Mouse (Mus musculus) erythroid progenitor cell, adult 5-6 weeks (primary cell): ENCODE results near the gene Morn5. TPM values are rescaled to one million over a fixed set of nuclear protein-coding genes. Genes with fewer than 3 reads are reported as not detected.

Experiments used
- ATAC-seq: replicated peaks from 2 replicates; pipeline ENCODE4 v1.8.0; 2016; ENCODE audit warnings: moderate number of reproducible peaks, mild to moderate bottlenecking, moderate TSS enrichment, inconsistent platforms; ENCODE audit not compliant: poor library complexity, low FRiP score, severe bottlenecking
- total RNA-seq, 2 experiments: library from RNA; stranded (forward) in 1 of 2; stranded (reverse) in 1 of 2; fragments of 150-400 nt in 1 of 2; fragments of 186-747, 209-891 nt in 1 of 2; gene quantifications; 2 replicates each; pipeline versions ENCODE4 v1.2.3 to v1.2.4; 2015 to 2017; ENCODE audit warnings: low replicate concordance in 2 of 2

The Morn5 gene
- total RNA-seq, 2 experiments from 2014 or later = not detected

DNA sequence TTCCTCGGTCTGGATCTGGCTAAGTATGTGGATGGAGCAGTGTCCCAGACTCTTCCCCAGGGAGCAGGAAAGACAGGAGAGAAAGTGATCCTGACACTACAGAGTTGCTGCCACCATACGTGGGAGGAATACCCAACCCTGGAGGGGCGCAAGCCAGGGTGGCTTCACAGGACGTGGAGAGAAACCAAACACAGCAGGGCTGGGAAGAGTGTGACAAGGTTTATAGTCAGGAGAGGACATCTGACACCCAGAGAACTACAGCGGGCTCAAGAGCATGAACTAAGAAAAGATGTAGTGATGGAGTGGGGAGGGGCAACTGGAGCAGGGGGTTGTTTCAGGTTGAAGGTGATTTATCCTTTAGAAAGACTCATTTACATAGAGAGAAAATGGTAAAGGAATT is 12.2 kb downstream of the Morn5 start:
- no peak for ATAC-seq

DNA sequence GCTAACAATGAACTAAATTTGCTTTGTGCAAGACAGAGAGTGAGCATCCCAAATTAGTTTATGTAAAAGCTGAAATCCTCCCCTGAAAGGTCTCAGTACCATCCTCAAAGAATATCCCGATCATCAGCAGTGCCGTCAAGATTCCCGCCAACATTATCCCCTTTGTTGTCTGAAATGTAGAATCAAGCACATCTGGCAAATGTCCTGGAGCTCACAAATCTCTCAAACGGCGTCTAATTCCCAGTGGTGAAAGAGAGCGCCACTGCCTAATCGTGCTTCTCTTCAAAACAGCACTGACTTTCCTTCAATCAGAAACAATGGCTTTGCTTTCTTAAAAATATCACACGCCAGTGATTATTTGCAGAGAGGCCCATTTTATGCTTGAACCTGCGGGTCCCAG is 17.9 kb downstream of the Morn5 start:
- ATAC-seq = no peak

DNA sequence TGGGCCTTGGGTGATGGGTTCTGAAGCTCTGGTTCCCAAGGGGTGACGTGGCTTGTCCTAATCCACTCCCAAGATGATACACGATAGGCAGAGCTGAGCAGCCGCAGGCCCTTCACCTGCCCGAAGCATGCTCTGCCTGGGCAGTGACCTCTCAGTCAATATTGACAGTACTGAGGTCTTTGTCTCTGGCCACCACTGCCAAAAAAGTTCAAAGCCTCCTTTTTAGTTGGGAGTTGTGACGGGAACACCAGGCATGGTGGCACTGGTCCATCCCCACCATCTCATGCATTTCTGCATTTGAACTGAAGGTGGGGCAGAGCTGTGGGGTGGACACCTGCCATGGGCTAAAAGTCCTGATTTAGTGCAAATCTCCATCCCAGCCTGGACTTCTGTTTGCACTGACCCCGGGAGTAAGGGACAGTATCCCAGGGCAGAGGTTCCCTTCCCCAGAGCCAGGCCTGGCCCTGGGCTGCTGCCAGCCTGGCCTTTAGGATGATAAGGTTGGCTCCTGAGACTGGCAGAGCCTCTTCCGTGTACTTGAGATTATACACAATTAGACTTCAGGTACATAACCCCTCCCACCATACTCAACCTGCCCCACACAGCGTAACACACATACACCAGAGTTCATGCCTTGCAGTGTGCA is 22.5 kb downstream of the Morn5 start:
- no peak for ATAC-seq

DNA sequence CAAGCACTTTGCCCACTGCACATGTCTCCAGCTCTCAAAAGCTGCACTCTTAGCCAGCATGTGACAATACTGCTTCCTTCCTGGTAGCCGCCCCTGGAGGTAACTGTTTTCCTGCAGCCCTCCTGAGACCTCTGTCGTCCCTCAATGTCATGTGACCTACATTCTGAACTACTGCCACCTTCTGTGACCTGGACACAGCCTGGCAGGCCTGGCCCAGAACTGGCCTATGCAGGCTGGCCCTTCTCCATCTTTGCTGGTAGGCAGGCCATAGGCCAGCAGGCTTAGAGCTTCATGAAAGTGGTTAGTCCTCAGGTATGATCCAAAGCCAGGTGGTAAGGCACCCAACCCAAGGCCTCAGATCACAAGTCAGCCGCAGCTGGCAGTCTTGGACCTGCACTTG is 24.5 kb downstream of the Morn5 start:
- no peak for ATAC-seq

DNA sequence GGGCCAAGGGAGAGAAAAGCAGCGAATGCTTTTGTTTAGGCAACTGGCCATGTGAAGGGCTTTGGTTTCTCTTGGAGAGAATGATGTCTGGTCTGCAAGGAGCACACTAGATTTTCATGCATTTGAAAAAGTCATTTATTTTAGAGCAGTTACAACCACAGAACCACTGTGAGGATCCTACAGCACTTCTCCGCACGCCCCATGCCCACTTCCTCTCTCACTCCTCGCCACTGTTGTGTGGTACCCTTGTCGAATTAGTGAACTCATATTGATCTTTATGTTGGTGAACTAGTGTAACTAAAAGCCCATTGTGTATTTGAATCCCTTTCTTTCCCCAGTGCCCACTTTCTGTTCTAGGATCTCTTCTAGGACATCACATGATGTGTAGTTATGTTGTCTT is 26.0 kb downstream of the Morn5 start:
- ATAC-seq = no peak

DNA sequence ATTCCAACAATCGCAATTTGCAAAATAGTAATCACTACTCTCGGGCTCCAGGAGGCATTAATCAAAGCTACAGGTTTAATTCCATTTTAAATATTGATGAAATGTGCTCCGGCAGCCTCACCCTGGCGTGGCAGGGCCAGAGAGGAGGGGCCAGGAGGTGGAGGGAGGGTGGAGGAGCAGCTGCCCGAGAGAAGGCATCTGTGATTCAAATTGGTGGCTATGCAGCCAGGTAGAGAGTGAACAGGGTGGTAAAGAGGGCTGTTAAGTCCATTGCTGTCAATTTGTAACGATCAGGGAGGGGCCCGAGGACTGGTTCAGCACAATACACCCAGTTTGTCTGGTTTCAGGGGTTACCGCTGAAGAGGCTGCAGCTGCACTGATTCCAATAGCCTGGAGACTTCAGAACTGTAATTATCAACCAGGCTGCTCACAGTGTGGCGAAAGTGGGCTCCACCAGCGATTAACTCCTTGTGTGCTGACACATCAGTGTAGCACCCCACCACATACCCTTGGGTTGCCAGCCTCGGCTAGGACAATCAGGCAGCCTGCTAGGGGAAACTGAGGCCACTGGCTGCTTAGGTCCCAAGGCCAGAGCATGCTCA is 28.0 kb downstream of the Morn5 start:
- ATAC-seq = no peak

DNA sequence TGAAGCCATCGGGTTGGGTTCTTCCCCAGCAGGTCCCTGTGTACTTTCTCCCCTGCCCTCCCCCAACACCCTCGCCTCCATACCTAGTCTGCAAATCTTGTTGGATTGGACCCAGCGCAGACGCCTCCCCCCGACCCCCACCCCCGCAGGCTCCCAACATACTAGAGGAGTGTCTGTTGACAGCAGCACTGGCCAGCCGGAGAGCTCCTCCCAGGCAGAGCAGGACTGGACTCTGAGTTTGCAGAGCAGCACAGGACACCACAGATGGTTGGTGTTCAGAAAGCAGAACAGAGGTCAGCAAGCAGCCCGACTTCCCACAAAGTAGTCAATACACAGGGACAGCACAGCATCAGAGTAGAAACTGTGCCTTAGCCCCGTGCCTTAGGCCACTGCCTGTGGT is 32.2 kb downstream of the Morn5 start:
- no peak for ATAC-seq

DNA sequence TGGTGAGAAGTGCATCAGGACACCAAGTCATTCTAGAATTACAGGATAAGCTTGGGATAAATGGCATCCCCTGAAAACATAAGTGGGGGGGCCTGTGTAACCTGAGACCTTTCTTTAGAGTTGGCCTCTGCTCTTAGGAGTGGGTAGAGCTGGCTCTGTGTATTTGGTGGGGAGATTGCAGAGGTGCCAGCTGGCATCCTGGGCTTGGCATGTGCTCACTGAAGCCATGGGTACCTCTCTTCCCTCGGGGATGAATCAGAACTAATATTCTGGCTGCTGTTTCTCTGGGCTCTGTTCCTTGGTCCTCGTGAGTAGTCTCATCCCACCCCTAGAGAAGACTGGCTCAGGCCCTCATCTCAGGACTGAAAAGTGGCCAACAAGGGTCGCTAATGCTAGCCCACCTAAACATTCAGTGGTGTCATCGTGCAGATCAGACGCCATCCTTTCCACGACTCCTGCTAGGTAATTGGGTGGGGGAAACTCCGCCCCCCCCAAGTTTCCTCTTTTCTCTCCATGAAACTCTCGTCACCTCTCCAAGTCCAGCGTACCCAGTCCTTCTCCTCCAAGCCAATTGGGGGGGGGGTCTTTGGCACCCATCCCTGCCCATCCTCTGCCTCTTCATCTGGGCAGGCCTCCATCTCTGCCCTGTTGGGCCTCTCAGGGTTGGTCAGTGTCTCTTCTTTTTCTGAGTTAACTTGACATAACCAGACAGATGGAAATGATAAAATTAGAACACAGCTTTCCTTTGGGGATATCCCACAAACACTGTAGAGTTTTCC is 33.7 kb downstream of the Morn5 start:
- no peak for ATAC-seq

DNA sequence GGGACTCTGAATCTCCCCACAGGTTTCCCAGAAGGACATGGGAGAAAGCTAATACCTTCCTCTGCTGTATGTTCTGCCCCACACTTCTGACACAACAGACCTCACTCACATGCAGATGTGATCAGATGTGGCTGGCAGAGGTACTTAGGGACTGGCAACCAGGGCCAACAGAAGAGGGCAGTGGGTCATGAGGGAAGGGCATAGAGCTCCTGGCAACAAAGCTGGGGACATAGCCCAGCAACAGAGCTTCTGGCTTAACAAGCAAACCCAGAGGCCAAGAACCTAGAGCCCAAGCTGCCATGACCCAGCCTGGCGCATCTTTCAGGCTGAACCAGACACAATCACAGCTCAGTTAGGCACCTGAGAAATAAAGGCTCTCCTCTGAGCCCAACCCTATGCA is 35.8 kb downstream of the Morn5 start:
- ATAC-seq = no peak

DNA sequence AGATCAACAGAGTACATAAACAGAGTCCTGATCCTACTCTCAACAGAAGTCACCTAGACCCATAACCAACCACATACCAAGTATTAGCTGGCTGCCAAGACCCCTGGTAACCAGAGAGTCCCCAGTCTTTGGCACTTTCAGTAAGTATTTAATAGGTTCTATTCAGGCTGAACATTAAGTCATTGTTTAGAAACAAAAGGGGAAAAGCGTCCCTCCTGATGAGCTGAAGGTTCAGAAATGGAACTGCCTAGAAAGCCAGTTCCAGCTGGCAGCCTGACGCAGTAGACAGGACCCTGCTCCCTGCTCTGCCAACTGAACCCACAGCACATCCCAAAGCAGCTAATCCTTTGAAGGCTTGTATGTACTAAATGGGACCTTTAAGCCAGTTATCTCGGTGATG is 39.9 kb downstream of the Morn5 start:
- ATAC-seq = no peak

DNA sequence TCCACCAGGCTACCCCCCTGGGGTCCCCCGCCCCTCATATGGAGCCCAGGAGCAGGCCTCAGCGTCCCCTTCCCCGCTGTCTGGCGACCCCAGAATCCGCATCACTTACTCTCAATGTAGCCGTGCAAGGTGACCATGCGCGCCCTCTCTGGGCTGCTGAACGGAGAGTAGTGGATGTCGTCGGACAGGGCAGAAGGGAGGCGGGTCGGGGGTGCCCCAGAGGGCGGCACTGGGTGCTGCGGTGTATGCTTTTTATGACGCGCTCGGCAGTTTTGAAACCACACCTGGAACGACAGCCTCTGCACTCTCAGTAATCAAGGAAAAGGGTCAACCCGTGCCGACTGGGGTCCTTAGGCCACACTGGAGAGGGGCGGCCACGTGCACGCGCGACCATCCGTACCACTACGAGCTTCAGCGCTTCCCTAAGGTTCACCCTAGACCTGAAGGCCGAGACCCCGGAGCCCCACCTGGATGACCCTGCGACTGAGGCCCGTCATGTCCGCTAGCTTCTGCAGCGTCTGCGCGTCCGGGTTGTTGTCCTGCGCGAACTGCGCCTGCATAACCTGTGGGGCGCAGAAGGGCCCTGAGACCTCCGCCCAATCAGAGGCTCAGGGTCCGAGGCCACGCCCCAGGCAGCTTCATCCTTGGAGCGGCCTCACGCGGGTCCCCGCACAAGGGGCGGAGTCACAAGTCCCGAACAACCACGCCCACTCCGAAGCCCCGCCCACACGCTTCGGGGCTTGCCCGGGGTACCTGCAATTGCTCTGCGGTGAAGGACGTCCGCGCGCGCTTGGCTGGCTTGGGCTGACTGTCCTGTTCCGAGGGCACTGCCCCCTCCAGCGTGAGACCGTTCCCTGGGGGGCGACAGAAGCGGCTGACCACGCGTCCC is 41.8 kb downstream of the Morn5 start:
- peak; percentile 56; the same call in 1 of the 2 replicates for ATAC-seq

DNA sequence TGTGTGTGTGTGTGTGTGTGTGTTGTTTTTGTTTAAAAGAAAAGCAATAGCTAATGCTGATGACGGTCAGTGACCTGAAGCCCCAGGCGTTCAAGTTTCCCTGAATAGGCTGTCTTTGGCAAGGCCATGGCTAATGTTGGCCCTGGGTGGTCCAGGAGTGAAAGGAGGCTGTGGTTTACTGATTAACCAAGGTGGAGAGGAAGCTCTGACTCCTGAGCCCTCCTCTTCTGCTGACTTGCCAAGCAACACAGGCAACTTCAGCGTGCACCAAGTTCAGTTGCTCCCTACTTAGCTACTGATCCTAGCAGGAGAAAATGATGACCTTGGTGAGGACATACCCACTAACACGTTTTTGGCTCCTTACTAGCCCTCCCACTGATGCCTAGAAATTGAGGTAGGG is 43.5 kb downstream of the Morn5 start:
- no peak for ATAC-seq

DNA sequence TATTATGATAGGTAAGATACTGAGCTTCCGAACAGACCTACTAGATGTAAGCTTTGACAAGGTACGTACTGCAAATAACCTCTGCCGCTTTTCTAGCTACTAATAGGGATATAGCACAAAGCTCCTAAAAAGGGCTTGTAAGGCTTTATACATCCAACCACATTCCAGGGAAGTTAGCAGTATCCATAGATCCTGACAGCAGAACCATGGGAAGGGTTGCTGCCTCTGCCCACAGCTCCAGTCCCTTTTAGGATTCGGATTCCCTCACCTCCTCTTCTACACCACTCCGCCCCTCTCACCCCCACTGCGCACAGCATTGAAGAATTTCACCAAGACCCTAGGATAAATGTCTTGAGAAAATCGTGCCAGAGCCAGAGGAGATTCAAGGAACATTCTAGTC is 44.0 kb downstream of the Morn5 start:
- ATAC-seq = no peak

DNA sequence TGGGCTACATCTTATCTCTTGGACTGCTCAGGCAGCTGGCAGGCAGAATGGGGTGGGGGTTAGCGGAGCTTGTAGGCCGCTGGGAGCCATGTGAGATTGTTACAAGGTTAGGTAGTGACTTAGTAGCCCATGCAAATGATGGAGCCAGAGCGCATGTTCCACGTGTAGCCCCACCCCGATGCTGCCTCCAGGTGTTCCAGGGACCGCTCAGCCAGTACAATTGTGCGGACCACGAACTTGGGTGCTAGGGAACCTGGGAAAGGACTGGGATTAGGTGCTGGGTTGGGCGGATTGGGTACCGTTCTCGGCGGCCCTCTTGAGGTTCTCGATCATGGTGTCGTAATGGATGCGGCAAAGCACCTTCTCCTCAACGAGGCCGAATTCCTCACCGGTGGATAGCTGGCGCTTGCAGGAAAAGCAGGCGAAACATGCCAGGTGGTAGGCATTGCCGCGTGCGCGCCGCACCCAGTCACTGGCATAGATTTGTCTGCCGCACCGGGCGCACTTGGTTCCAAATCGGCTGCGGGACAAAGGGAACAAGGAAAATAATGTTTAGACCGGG is 44.7 kb downstream of the Morn5 start:
- ATAC-seq = no peak

DNA sequence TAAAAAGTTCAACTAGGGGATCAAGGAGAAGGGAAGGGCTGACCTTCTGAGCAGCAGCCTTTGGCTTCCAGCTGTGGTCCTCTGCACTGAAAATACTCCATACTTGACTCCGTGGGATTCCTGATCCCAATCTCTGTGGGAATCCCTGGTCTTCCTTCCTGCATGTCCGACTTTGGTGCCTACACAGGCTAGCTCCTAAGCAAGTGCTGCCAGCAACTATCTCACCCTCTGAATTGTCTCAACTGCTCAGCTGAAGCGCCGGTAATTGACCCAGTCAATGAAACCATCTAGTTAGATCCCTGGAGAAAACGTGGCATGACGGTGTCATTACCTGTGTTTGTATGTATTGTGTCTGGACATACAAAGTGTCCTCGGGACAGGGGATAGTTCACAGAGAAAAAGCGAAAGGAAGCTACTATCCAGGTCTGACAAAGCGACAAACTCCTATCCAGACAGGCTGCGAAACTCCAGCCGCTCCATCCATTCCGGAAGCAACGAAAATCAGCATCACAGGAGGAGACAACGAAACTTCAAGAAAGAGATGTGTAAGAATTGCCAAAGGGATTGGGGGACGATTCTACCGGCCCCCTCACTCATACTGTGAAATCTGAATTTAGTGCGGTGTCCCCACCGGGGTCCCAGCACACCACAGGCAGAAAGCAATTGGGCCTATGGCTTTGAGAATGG is 48.0 kb downstream of the Morn5 start:
- no peak for ATAC-seq

DNA sequence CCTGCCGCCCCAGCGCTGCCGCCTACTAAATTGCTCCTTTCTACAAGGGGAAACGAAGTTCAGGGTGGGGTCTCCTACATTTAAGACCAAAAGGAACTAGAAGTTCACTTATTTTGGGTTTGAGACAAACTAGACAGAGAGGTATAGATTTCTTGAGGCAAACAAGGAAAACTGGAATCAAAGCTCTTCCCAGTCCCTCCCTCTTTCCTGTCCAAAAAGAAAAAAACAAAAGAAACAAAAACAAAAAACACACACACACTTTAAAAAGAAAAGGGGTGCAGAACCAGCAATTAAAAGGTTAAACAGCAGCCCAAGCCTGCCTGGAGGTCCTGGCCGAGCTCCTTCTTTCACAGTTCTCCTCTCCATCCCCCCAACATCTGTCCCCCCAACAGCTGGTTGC is 48.8 kb downstream of the Morn5 start:
- no peak for ATAC-seq

DNA sequence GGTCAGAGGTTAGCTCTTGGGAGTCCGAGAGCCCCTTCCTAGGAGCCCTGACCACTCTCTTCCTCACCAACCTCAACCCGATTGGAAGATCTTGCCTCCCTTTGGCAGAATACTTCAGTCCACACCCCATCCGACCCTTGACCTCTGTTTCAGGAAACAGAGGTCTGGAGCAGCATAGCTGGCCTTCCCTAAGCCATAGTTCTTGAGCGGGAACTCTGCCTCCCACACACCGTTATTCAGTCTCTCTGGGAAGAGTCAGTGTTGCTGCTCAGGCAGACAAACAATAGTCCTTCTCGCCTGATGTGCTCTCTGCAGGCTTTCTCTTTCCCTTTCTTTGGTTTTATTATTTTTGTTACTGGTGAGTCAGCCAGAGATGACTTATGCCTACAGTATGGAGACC is 50.5 kb downstream of the Morn5 start:
- no peak for ATAC-seq

DNA sequence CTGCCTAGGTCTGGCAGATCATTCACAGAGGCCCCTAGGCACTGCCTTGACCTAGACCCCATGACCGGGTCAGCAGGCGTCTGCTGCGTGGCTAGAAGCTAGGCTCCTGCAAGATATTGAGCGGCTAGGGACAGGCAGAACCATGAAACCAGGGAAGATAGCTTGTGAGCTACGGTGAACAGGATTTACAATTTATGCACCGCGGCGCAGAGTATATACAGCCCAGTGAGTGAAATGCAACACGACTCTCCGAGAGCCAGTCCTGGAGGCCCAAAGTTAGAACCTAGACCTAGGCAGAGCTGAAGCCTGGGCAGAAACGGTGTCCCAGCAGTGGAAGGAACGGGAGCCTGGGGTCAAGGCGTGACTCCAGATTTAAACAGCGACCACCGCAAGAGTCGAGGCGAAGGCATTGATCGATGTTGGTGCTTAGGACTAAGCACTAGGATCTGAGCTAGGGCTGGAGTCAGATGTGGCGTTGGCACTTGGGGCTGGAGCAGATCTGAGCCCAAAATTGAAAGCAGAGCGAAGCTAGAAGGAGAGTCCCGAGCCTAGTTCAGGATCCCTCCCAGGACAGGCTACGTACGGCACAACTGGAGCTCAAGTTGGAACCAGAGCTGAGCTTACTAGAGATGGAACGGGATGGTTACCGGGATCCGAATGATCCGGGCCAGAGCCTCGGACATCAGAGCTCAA is 52.8 kb downstream of the Morn5 start:
- no peak for ATAC-seq

DNA sequence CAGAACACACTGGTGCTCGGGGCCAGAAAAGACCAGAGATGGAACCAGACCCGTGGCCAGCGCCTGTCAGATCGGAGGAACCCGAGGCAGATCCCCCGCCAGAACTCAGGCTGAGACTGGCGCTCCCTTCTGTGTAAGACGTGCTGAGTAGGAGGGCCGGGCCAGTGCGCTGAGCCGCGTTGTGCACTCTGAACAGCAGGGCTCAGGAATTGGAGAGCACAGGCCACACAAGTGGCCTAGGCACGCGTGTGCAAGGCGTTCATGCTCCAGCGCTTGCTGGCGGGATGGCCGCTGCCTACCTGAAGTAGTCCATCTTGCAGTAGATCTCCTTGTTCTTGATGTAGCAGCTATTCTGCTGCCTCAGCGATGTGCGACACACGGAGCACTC is 53.3 kb downstream of the Morn5 start:
- ATAC-seq = no peak
